Mouse (Mus musculus): ENCODE data around the gene Acad12.
"Not testable (repeated sequence)": the region's sequence is repeated elsewhere in the genome, so short reads cannot be mapped to it uniquely, and the experiment has no call there.

DNA sequence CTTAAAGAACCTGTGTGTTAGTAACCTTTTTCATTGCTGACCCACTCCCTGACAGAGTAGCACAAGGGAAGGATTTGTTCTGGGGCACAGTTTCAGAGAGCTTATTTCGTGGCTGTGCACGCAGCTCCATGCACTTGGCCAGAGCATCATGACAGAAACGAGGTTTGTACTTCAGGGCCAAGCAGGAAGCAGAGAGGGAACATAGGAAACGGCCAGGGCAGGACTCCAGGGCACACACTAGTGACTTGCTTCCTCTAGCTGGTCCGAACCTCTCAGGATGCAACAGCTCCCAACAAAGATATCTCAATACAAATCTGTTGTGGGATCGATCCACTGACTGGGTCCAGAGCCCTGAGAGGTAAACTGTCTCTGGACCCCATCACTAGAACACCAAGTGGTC is 38.1 kb upstream of the Acad12 start:
- not testable (repeated sequence) for TF ChIP-seq GATA1 (IDR thresholded peaks at IDR 0.05; ENCODE audit: borderline replicate concordance, low read length); FLI1 (IDR thresholded peaks at IDR 0.05; ENCODE audit: low read length)

Measured in megakaryocyte, embryonic 14.5 days (primary cell).